ENCODE assay signal across 27 mouse cellular contexts in genomic region chr6:143234868-143235267, GRCm38 (mm10).
"Had no signal": no experiment of that assay in that cellular context is flagged by ENCODE, and none has a peak within 500 bp of the region (broad histone marks: within the 10 kb centered on the region; RNA-seq: fewer than 3 reads in every experiment).

No protein-coding gene starts in this region.

- H3K4me1 ChIP-seq: embryonic facial prominence, embryonic 12.5 days; embryonic facial prominence, embryonic 13.5 days; embryonic facial prominence, embryonic 15.5 days; forebrain, embryonic 12.5 days; forebrain, embryonic 13.5 days; heart, embryonic 12.5 days had no signal

- H3K9me3 ChIP-seq: embryonic facial prominence, embryonic 12.5 days; embryonic facial prominence, embryonic 13.5 days; embryonic facial prominence, embryonic 15.5 days; forebrain, embryonic 10.5 days; forebrain, embryonic 12.5 days; forebrain, embryonic 13.5 days; forebrain, embryonic 15.5 days; heart, embryonic 10.5 days; heart, embryonic 12.5 days had no signal

- DNase-seq: cerebellum, adult 9-10 months; cerebellum, adult 9-11 months; cerebellum, postnatal 10 days; cerebellum, postnatal 14 days; cerebellum, postnatal 25 days; cerebellum, postnatal 36 days; embryo, embryonic 11 days; gastrocnemius, adult 2 months; gastrocnemius, postnatal 10 days; gastrocnemius, postnatal 14 days; gastrocnemius, postnatal 25 days; gastrocnemius, postnatal 36 days; heart, adult 11 months; heart, adult 18-20 months; heart, adult 2 months had no signal

- H3K4me2 ChIP-seq: embryonic facial prominence, embryonic 12.5 days; embryonic facial prominence, embryonic 13.5 days; embryonic facial prominence, embryonic 15.5 days; forebrain, embryonic 12.5 days; forebrain, embryonic 13.5 days; forebrain, embryonic 15.5 days; heart, embryonic 11.5 days; heart, embryonic 12.5 days had no signal

- H3K9ac ChIP-seq: embryonic facial prominence, embryonic 12.5 days; embryonic facial prominence, embryonic 13.5 days; embryonic facial prominence, embryonic 15.5 days; forebrain, embryonic 12.5 days; forebrain, embryonic 13.5 days; forebrain, embryonic 15.5 days; heart, embryonic 12.5 days had no signal

- H3K36me3 ChIP-seq: embryonic facial prominence, embryonic 12.5 days; embryonic facial prominence, embryonic 13.5 days; embryonic facial prominence, embryonic 15.5 days; forebrain, embryonic 10.5 days; forebrain, embryonic 12.5 days; forebrain, embryonic 15.5 days; heart, embryonic 10.5 days; heart, embryonic 12.5 days had no signal

- H3K4me3 ChIP-seq: embryonic facial prominence, embryonic 12.5 days; embryonic facial prominence, embryonic 13.5 days; embryonic facial prominence, embryonic 15.5 days; erythroblast, embryonic 14.5 days; forebrain, embryonic 10.5 days; forebrain, embryonic 12.5 days; forebrain, embryonic 13.5 days; forebrain, embryonic 15.5 days; gastrocnemius, adult 2 months; heart, adult 2 months; heart, embryonic 10.5 days; heart, embryonic 12.5 days had no signal

- ATAC-seq: forebrain, embryonic 13.5 days; forebrain, embryonic 14.5 days; forebrain, embryonic 15.5 days had no signal

- H3K27me3 ChIP-seq: embryonic facial prominence, embryonic 12.5 days; embryonic facial prominence, embryonic 13.5 days; embryonic facial prominence, embryonic 15.5 days; forebrain, embryonic 12.5 days; forebrain, embryonic 13.5 days; forebrain, embryonic 15.5 days; heart, embryonic 12.5 days had no signal

- H3K27ac ChIP-seq: embryonic facial prominence, embryonic 12.5 days; embryonic facial prominence, embryonic 13.5 days; embryonic facial prominence, embryonic 15.5 days; forebrain, embryonic 10.5 days; forebrain, embryonic 12.5 days; forebrain, embryonic 13.5 days; forebrain, embryonic 15.5 days; gastrocnemius, adult 2 months; heart, adult 2 months; heart, embryonic 10.5 days had no signal
